Mouse (Mus musculus) heart, adult 9 months (tissue): ENCODE results near the gene Apold1.

ENCODE experiments used
- DNase-seq, 2 experiments: peaks; one replicate each; pipeline ENCODE4 v3.0.0; 2022; ENCODE audit warnings: low spot score in 2 of 2

The Apold1 gene

DNA sequence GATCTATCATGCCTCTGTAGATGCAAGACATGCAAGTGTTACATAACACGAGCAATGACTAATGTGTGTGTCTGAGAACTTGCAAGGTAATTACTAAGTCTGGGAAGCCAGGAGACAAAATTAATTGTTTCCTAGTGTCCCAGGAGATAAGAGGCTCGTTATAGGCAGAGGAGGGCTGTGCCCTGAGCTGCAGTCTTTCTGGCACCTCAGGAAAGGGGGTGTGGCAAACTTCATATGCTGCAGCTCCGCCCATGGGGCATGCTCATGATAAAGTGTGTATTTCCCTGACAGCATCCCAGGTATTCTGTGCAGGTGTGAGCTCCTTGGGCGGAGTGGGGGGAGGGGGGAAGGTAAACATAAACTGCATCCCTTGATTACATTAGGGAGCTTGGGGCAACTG, 9.4 kb upstream of the Apold1 start:
- DNase-seq: no peak

GRCm38 (mm10) chr6:134976628-134977027, 4.9 kb upstream of the Apold1 start:
- DNase-seq: peak; percentile 16 to 44

GRCm38 (mm10) chr6:134983529-134984370, 2.2 kb downstream of the Apold1 start:
- DNase-seq: peak; percentile 88 to 89

GRCm38 (mm10) chr6:134984748-134985147, 3.2 kb downstream of the Apold1 start:
- DNase-seq: no peak

DNA sequence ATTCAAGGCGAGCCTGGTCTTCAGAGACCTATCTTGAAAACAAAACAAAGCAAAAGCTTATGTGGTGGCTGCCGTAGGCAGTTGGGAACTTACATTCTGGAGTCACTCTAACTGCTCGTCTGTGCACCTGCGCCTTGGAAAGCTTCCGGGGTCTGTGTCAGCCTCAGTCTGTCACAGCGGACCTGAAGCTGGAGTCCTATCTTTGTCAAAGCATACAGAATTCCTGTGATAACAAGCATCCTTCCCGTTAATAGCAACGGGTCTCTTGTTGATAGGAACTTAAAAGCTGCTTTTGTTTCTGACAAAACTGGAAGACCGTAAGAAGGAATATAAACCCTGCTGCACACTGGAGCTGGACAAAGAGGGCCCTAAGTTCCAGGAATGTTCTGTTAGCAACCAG, 6.9 kb downstream of the Apold1 start:
- no peak for DNase-seq

DNA sequence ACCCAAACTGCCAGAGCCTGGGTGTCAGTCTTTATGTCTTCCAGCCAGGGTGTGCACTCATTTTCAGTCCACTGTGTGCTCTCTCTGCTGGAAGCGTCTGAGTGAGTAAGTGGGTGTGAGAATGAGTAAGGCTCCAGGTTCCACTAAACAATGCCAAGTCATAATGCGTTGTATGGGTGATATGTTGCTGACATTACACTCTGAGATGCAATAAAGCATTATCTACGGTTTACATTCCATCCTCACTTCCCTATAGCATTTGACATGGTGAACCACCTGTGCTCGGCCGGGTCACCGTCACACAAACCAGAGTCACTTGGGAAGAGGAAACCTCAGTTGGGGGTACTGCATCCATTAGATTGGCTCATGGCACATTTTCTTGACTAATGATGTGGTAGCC, 9.2 kb downstream of the Apold1 start:
- no peak for DNase-seq

- no peak for DNase-seq
These were observed 12.6 kb downstream of the Apold1 start for GRCm38 (mm10) chr6:134994031-134994651.

- DNase-seq: no peak
These were observed 13.5 kb downstream of the Apold1 start for GRCm38 (mm10) chr6:134994985-134995384.

- DNase-seq: no peak
These were observed 15.4 kb downstream of the Apold1 start for GRCm38 (mm10) chr6:134996918-134997317.

- no peak for DNase-seq
These were observed 16.6 kb downstream of the Apold1 start for GRCm38 (mm10) chr6:134998076-134998475.

DNA sequence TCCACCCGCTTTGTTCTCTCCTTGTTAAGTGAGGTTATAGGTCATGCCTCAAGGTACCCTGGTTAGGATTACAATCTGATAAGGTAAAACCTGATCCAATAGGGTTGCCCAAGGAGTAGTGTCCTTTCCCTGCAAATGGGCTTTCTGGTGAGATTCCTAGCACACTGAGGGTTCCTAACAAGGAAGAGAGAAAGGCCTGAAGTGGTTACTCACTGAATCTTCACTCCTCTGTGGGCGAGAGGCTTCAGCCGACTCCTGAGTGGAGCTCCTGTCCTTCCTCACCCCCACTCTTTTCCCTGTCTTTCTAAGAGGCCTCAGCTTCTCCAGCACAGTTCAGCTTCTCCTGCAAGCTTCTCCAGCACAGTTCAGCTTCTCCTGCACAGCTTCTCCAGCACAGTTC, 17.3 kb downstream of the Apold1 start:
- no peak for DNase-seq

GRCm38 (mm10) chr6:135000272-135000671, 18.8 kb downstream of the Apold1 start:
- no peak for DNase-seq

DNA sequence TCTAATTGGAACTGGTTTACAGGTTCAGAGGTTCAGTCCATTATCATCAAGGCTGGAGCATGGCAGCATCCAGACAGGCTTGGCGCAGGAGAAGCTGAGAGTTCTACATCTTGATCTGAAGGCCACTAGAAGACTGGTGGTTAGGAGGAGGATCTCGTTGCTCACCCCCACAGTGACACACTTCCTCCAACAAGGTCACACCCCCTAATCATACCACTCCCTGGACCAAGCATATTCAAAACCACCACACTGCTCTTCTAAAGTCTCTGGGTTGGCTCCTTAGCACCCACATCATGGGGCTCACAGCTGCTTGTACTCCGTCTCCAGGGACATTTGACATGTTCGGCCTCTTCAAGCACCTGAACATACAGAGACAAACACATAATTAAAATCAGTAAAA, 20.5 kb downstream of the Apold1 start:
- DNase-seq: no peak

GRCm38 (mm10) chr6:135006372-135006771, 24.9 kb downstream of the Apold1 start:
- no peak for DNase-seq

- peak; percentile 88 to 94 for DNase-seq
These were observed 29.7 kb downstream of the Apold1 start, which contains the start of gene Ddx47 for GRCm38 (mm10) chr6:135011048-135011733. Gene Ddx47, plus strand, starts transcription at chr6:135011612.

DNA sequence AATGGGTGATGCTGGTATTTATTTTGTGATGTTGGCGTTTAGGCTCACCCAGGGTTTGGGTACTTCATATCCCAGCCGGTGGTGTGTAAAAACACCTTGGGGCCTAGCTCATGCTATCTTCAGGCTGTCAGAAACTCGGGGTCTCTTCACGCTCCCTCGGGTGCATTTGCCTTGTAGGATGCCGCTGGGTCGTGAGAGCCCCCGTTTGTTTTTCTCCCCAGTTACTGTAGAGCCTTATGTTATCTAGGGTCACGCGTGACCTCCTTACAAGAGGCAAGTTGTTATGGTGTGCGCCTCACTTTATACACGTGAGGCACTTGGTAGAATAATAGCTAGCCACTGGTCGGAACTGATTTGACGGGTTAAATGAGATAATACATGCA, 30.2 kb downstream of the Apold1 start:
- DNase-seq: no peak

- no peak for DNase-seq
These were observed 35.7 kb downstream of the Apold1 start for GRCm38 (mm10) chr6:135017211-135017610.

DNA sequence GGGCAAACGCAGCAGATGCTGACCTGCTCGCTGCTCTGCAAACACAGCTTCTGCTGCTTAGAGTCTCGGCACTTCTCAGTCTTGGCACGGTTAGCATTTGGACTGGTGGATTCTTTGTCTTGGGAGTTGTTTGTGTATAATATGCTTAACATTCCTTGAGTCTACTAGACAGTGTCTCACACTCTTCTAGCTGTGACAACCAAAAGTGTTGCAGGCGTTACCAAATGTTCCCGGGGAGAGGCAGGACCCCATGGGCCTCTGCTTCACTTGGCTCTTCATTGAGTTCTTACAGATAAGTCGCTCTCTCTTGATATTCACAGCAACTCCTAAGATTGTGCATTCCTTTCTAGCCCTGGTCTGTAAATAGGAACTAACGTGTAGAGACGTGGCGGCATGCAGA, 38.0 kb downstream of the Apold1 start:
- DNase-seq: no peak

DNA sequence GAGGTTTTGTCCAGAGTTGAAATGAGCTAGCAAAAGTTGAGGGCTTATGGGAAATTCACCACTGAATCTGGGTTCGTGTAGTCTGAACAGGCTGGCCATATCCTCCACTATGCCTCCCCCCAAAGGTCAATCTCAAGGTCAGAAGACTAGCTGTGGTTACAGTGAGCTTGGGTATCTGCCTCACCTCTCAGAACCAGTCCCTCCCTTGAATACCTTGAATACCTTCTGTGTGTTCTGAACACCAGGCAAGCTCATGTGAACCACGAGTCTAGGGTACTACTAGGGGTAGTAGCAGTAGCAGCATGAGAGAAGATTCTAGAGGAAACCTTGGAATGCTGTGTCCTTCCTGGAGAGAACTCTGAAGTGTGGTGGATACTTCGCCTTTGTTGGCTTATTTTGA, 40.1 kb downstream of the Apold1 start:
- DNase-seq: no peak

DNA sequence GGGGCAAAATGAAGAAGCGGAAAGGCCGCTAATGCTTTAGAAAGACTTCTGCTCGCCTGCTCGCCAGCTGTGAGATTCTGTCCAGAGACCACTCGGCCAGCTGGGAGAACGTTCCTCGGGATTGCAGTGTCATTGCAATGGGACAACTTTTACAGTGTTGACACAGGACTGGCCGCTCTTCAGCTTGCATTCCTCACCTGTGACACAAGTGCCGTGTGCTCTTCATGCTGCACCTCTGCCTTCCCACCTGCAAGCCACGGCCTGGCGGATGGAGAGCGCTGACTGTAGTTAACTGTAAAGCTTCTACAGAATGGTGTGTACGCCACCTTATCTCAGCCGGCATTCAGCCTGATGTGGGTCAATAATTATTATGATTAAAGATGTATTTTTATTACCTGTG, 41.9 kb downstream of the Apold1 start:
- DNase-seq: no peak

- DNase-seq: no peak
These were observed 43.4 kb downstream of the Apold1 start for GRCm38 (mm10) chr6:135024781-135025420.

GRCm38 (mm10) chr6:135026232-135026631, 44.7 kb downstream of the Apold1 start:
- DNase-seq: peak in 1 of 2 experiments; percentile 16
